Mouse (Mus musculus): Measurements from ENCODE around the gene Samd8. TPM values are rescaled to one million over a fixed set of nuclear protein-coding genes. Genes with fewer than 3 reads are reported as not detected.
A peak's percentile ranks its signal among the peaks of the same experiment; 100 is the strongest.

The Samd8 gene
- polyA plus RNA-seq, 1 experiment from 2014 or later, result 22.7 TPM

GRCm38 (mm10) chr14:21814606-21815005, 64.3 kb downstream of the Samd8 start:
- H3K4me1 ChIP-seq (replicated peaks; ENCODE audit: control insufficient read depth, insufficient read depth, low read length), result no peaks in the 10 kb centered on the region
- no peaks in the 10 kb centered on the region for H3K27me3 ChIP-seq (ENCODE audit: control insufficient read depth, insufficient read depth, low read length)
- H3K27ac ChIP-seq, result no peak overlapping the region
- no peaks in the 10 kb centered on the region for H3K9me3 ChIP-seq (ENCODE audit: control insufficient read depth, low read length)
- WGBS, result 89% methylated on average over 4 of the region's 4 CpGs
- no peak for DNase-seq (ENCODE audit: low spot score)
- H3K9ac ChIP-seq, result no peak overlapping the region
- H3K4me2 ChIP-seq (replicated peaks), result no peak overlapping the region
- no peak for ATAC-seq (ENCODE audit: low FRiP score)
- H3K4me3 ChIP-seq (replicated peaks; ENCODE audit: low read length), result no peak overlapping the region
- H3K36me3 ChIP-seq (replicated peaks; ENCODE audit: control insufficient read depth, insufficient read depth), result no peaks in the 10 kb centered on the region

GRCm38 (mm10) chr14:21816255-21816654, 65.9 kb downstream of the Samd8 start:
- H3K9me3 ChIP-seq (ENCODE audit: control insufficient read depth, low read length), result no peaks in the 10 kb centered on the region
- H3K4me3 ChIP-seq (replicated peaks; ENCODE audit: low read length), result no peak overlapping the region
- no peak for DNase-seq (ENCODE audit: low spot score)
- no peak for ATAC-seq (ENCODE audit: low FRiP score)
- H3K27me3 ChIP-seq (ENCODE audit: control insufficient read depth, insufficient read depth, low read length), result no peaks in the 10 kb centered on the region
- no peaks in the 10 kb centered on the region for H3K4me1 ChIP-seq (replicated peaks; ENCODE audit: control insufficient read depth, insufficient read depth, low read length)
- no peak overlapping the region for H3K4me2 ChIP-seq (replicated peaks)
- H3K36me3 ChIP-seq (replicated peaks; ENCODE audit: control insufficient read depth, insufficient read depth), result no peaks in the 10 kb centered on the region
- WGBS, result 81% methylated on average over 3 of the region's 3 CpGs
- H3K27ac ChIP-seq, result no peak overlapping the region
- H3K9ac ChIP-seq, result no peak overlapping the region

- no peaks in the 10 kb centered on the region for H3K36me3 ChIP-seq (replicated peaks; ENCODE audit: control insufficient read depth, insufficient read depth)
- H3K9me3 ChIP-seq (ENCODE audit: control insufficient read depth, low read length), result no peaks in the 10 kb centered on the region
- no peak overlapping the region for H3K27ac ChIP-seq
- H3K9ac ChIP-seq, result no peak overlapping the region
- no peaks in the 10 kb centered on the region for H3K27me3 ChIP-seq (ENCODE audit: control insufficient read depth, insufficient read depth, low read length)
- H3K4me2 ChIP-seq (replicated peaks), result no peak overlapping the region
- DNase-seq (ENCODE audit: low spot score) (no peak), ATAC-seq (ENCODE audit: low FRiP score) (no peak)
- WGBS, result 41% methylated on average over 4 of the region's 4 CpGs
- H3K4me3 ChIP-seq (replicated peaks; ENCODE audit: low read length), result no peak overlapping the region
- no peaks in the 10 kb centered on the region for H3K4me1 ChIP-seq (replicated peaks; ENCODE audit: control insufficient read depth, insufficient read depth, low read length)
Observed at GRCm38 (mm10) chr14:21817453-21817852, 67.1 kb downstream of the Samd8 start.

- Histone ChIP-seq H3K9ac (no peak overlapping the region), H3K4me2 (replicated peaks) (no peak overlapping the region), H3K36me3 (replicated peaks; ENCODE audit: control insufficient read depth, insufficient read depth) (no peaks in the 10 kb centered on the region), H3K27me3 (ENCODE audit: control insufficient read depth, insufficient read depth, low read length) (no peaks in the 10 kb centered on the region), H3K9me3 (ENCODE audit: control insufficient read depth, low read length) (no peaks in the 10 kb centered on the region), H3K27ac (no peak overlapping the region), H3K4me1 (replicated peaks; ENCODE audit: control insufficient read depth, insufficient read depth, low read length) (no peaks in the 10 kb centered on the region), H3K4me3 (replicated peaks; ENCODE audit: low read length) (no peak overlapping the region)
- ATAC-seq (ENCODE audit: low FRiP score) (no peak), DNase-seq (ENCODE audit: low spot score) (no peak)
- WGBS, result 94% methylated on average over 4 of the region's 4 CpGs
Observed at GRCm38 (mm10) chr14:21820880-21821505, 70.7 kb downstream of the Samd8 start.

- Histone ChIP-seq H3K4me2 (replicated peaks) (no peak overlapping the region), H3K36me3 (replicated peaks; ENCODE audit: control insufficient read depth, insufficient read depth) (no peaks in the 10 kb centered on the region), H3K4me1 (replicated peaks; ENCODE audit: control insufficient read depth, insufficient read depth, low read length) (no peaks in the 10 kb centered on the region), H3K27ac (no peak overlapping the region), H3K27me3 (ENCODE audit: control insufficient read depth, insufficient read depth, low read length) (no peaks in the 10 kb centered on the region), H3K9me3 (ENCODE audit: control insufficient read depth, low read length) (no peaks in the 10 kb centered on the region), H3K4me3 (replicated peaks; ENCODE audit: low read length) (no peak overlapping the region), H3K9ac (no peak overlapping the region)
- DNase-seq (ENCODE audit: low spot score), result no peak
- no peak for ATAC-seq (ENCODE audit: low FRiP score)
- 72% methylated on average over 7 of the region's 7 CpGs for WGBS
Observed at GRCm38 (mm10) chr14:21822307-21822706, 72.0 kb downstream of the Samd8 start.

GRCm38 (mm10) chr14:21822795-21823374, 72.6 kb downstream of the Samd8 start:
- no peak for ATAC-seq (ENCODE audit: low FRiP score)

GRCm38 (mm10) chr14:21823897-21824296, 73.6 kb downstream of the Samd8 start:
- no peak overlapping the region for H3K27ac ChIP-seq
- WGBS, result 87% methylated on average over 7 of the region's 7 CpGs
- no peak for ATAC-seq (ENCODE audit: low FRiP score)

More at GRCm38 (mm10) chr14:21822795-21823374, 72.6 kb downstream of the Samd8 start:
- WGBS, result 61% methylated on average over 7 of the region's 7 CpGs
- no peak overlapping the region for H3K4me3 ChIP-seq (replicated peaks; ENCODE audit: low read length)
- H3K36me3 ChIP-seq (replicated peaks; ENCODE audit: control insufficient read depth, insufficient read depth), result no peaks in the 10 kb centered on the region
- H3K27ac ChIP-seq, result peak overlapping the region; percentile 52
- no peaks in the 10 kb centered on the region for H3K4me1 ChIP-seq (replicated peaks; ENCODE audit: control insufficient read depth, insufficient read depth, low read length)
- H3K27me3 ChIP-seq (ENCODE audit: control insufficient read depth, insufficient read depth, low read length), result no peaks in the 10 kb centered on the region
- no peak overlapping the region for H3K4me2 ChIP-seq (replicated peaks)
- H3K9me3 ChIP-seq (ENCODE audit: control insufficient read depth, low read length), result no peaks in the 10 kb centered on the region
- DNase-seq (ENCODE audit: low spot score), result peak; percentile 42
- no peak overlapping the region for H3K9ac ChIP-seq

GRCm38 (mm10) chr14:21824938-21825337, 74.6 kb downstream of the Samd8 start, which contains the start of gene Vdac2:
Gene Vdac2, plus strand, starts transcription at chr14:21825238.
- Histone ChIP-seq H3K27me3 (ENCODE audit: control insufficient read depth, insufficient read depth, low read length) (no peaks in the 10 kb centered on the region), H3K9me3 (ENCODE audit: control insufficient read depth, low read length) (no peaks in the 10 kb centered on the region), H3K9ac (no peak within 1 kb of the TSS), H3K4me3 (replicated peaks; ENCODE audit: low read length) (no peak within 1 kb of the TSS), H3K27ac (no peak within 1 kb of the TSS), H3K4me2 (replicated peaks) (no peak within 1 kb of the TSS), H3K36me3 (replicated peaks; ENCODE audit: control insufficient read depth, insufficient read depth) (no peaks in the 10 kb centered on the region), H3K4me1 (replicated peaks; ENCODE audit: control insufficient read depth, insufficient read depth, low read length) (no peaks in the 10 kb centered on the region)
- 77% methylated on average over 2 of the region's 2 CpGs for WGBS
- ATAC-seq (ENCODE audit: low FRiP score) (no peak), DNase-seq (ENCODE audit: low spot score) (no peak)

More at GRCm38 (mm10) chr14:21823897-21824296, 73.6 kb downstream of the Samd8 start:
- DNase-seq (ENCODE audit: low spot score), result no peak
- no peaks in the 10 kb centered on the region for H3K36me3 ChIP-seq (replicated peaks; ENCODE audit: control insufficient read depth, insufficient read depth)
- no peaks in the 10 kb centered on the region for H3K27me3 ChIP-seq (ENCODE audit: control insufficient read depth, insufficient read depth, low read length)
- no peak overlapping the region for H3K4me3 ChIP-seq (replicated peaks; ENCODE audit: low read length)
- no peaks in the 10 kb centered on the region for H3K4me1 ChIP-seq (replicated peaks; ENCODE audit: control insufficient read depth, insufficient read depth, low read length)
- H3K4me2 ChIP-seq (replicated peaks), result no peak overlapping the region
- no peaks in the 10 kb centered on the region for H3K9me3 ChIP-seq (ENCODE audit: control insufficient read depth, low read length)
- no peak overlapping the region for H3K9ac ChIP-seq

GRCm38 (mm10) chr14:21825786-21826491, 75.6 kb downstream of the Samd8 start:
- Histone ChIP-seq H3K4me2 (replicated peaks) (no peak overlapping the region), H3K4me3 (replicated peaks; ENCODE audit: low read length) (no peak overlapping the region), H3K27ac (no peak overlapping the region), H3K36me3 (replicated peaks; ENCODE audit: control insufficient read depth, insufficient read depth) (no peaks in the 10 kb centered on the region), H3K9ac (no peak overlapping the region), H3K4me1 (replicated peaks; ENCODE audit: control insufficient read depth, insufficient read depth, low read length) (0 out of 2 replicates have a peak, but pooled peaks cover 6% of the 10 kb centered on the region), H3K9me3 (ENCODE audit: control insufficient read depth, low read length) (no peaks in the 10 kb centered on the region), H3K27me3 (ENCODE audit: control insufficient read depth, insufficient read depth, low read length) (no peaks in the 10 kb centered on the region)
- DNase-seq (ENCODE audit: low spot score), result no peak
- 78% methylated on average over 9 of the region's 9 CpGs for WGBS
- no peak for ATAC-seq (ENCODE audit: low FRiP score)
